Mouse (Mus musculus) regulatory T cell (primary cell): ENCODE results near the gene Gm20661.

Source experiments
- in situ Hi-C: fragments of 300-600 bp; cut with MboI, MseI; formaldehyde crosslinking; loops from one replicate; pipeline ENCODE4 v1.15.1; 2025; ENCODE audit warnings: high pct_unique_total_duplicates

Gm20661 gene

GRCm38 (mm10) chr9:107967437-107967836 lies 15.4 kb upstream of the Gm20661 start:
- in situ Hi-C loops = loop anchor here (5.0 kb wide), 1 partner anchor 100 kb away; no protein-coding TSS in a partner anchor

GRCm38 (mm10) chr9:107968531-107968930 lies 14.3 kb upstream of the Gm20661 start:
- in situ Hi-C loops = loop anchor here (5.0 kb wide), 1 partner anchor 99 kb away; no protein-coding TSS in a partner anchor

GRCm38 (mm10) chr9:107970311-107970710 lies 12.5 kb upstream of the Gm20661 start:
- in situ Hi-C loops = no loop called here

- in situ Hi-C loops = no loop called here
These were observed 10.9 kb upstream of the Gm20661 start for GRCm38 (mm10) chr9:107971690-107972541.

- in situ Hi-C loops = no loop called here
These were observed 8.2 kb upstream of the Gm20661 start for GRCm38 (mm10) chr9:107974491-107975171.

- in situ Hi-C loops = no loop called here
These were observed 7.2 kb upstream of the Gm20661 start, which contains the start of gene Uba7 for GRCm38 (mm10) chr9:107975399-107976386. Uba7 (plus strand) TSS chr9:107975505.

GRCm38 (mm10) chr9:107978815-107979214 lies 4.0 kb upstream of the Gm20661 start:
- in situ Hi-C loops = no loop called here

- in situ Hi-C loops = no loop called here
These were observed 913 bp upstream of the Gm20661 start for GRCm38 (mm10) chr9:107981684-107982605.

GRCm38 (mm10) chr9:107983421-107983890 lies 598 bp downstream of the Gm20661 start:
- in situ Hi-C loops = no loop called here

GRCm38 (mm10) chr9:107984052-107984753 lies 1.3 kb downstream of the Gm20661 start:
- in situ Hi-C loops = no loop called here

- in situ Hi-C loops = no loop called here
These were observed 1.8 kb downstream of the Gm20661 start for GRCm38 (mm10) chr9:107984754-107985055.

- in situ Hi-C loops = no loop called here
These were observed 2.6 kb downstream of the Gm20661 start, which contains the start of gene Inka1 for GRCm38 (mm10) chr9:107985131-107986119. Inka1 (minus strand) TSS chr9:107985879.

GRCm38 (mm10) chr9:107986376-107986775 lies 3.5 kb downstream of the Gm20661 start:
- in situ Hi-C loops = no loop called here

GRCm38 (mm10) chr9:107987950-107988349 lies 5.1 kb downstream of the Gm20661 start:
- in situ Hi-C loops = no loop called here

GRCm38 (mm10) chr9:107992197-107992596 lies 9.3 kb downstream of the Gm20661 start, which contains the start of gene Cdhr4:
Cdhr4 (plus strand) TSS chr9:107992497.
- in situ Hi-C loops = no loop called here

GRCm38 (mm10) chr9:107993013-107993412 lies 10.2 kb downstream of the Gm20661 start:
- in situ Hi-C loops = no loop called here

- in situ Hi-C loops = no loop called here
These were observed 11.6 kb downstream of the Gm20661 start for GRCm38 (mm10) chr9:107994464-107994863.

- in situ Hi-C loops = no loop called here
These were observed 12.7 kb downstream of the Gm20661 start for GRCm38 (mm10) chr9:107995513-107995912.
